Mouse (Mus musculus) brain, embryonic 14.5 days (tissue): ENCODE measurements at regions not wholly inside any gene's neighbourhood (a gene's known extent, or its start where the extent isn't known, plus 50 kb on each side); places are given as distances from the start of the nearest gene placed in this dataset.
A peak's percentile ranks its signal among the peaks of the same experiment; 100 is the strongest.

Experiments used
- DNase-seq: peaks from one replicate; pipeline ENCODE4 v3.0.0-alpha.2; 2011; ENCODE audit warnings: low read depth
- CTCF ChIP-seq: fragments of 200-500 bp; IDR thresholded peaks from 2 replicates; pipeline ENCODE4 v1.5.1; 2012; ENCODE audit warnings: inconsistent platforms, mild to moderate bottlenecking, moderate library complexity, borderline replicate concordance; ENCODE audit not compliant: insufficient read depth, insufficient read length; ENCODE audit errors: extremely low read depth
- POLR2A ChIP-seq: fragments of 200-500 bp; IDR thresholded peaks from 2 replicates; pipeline ENCODE4 v1.6.1; 2012; ENCODE audit warnings: mild to moderate bottlenecking, inconsistent platforms, borderline replicate concordance; ENCODE audit not compliant: poor library complexity, insufficient read depth, insufficient read length, severe bottlenecking; ENCODE audit errors: extremely low read depth

DNA sequence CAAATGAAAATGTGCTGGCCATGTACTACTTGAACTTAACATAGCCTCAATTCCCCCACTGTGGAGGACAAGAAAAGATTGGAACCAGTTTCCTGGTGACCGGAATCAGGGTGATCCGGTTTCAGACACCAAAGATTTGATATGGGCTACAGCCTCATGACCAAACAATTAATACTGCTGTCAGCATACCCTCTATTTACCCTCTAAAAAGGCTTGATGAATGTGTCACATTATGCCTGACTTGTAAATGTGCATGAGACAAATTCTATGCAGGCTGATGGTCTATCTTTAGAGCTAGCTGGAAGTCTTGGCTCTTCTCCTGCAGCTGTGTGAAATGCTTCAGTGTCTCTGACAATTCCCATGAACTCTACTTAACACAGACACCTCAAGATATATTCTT is 372.8 kb upstream of the Hsf2 start:
- TF ChIP-seq POLR2A (no peak), CTCF (no peak)
- no peak for DNase-seq

DNA sequence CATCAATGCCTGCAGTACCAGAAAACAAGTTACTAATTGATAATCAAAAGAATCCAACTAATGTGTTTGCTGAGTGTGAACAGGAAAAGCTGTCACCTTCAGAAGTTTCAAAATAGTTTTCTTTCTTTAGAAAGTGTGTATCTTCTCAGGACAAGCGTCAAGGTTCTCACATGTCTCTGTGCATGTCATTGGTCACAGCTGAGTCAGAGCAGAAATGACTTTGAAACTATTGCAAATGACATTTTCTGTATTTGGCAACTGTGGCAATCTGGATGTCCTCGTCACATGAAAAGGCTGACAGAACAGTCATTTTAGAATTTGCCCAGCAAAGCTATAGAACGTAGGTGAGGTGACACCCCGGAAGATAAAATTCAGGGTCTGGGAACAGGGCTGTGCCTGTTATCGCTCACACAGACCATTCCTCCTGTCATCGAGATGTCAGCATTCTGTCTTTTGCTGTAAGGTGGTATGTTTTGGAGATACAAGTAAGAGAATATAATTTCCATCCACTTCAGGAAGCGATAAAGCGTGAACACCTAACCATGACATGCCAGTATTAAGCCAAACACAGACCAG is 371.4 kb upstream of the Hsf2 start:
- TF ChIP-seq CTCF (no peak), POLR2A (no peak)
- DNase-seq, result no peak

DNA sequence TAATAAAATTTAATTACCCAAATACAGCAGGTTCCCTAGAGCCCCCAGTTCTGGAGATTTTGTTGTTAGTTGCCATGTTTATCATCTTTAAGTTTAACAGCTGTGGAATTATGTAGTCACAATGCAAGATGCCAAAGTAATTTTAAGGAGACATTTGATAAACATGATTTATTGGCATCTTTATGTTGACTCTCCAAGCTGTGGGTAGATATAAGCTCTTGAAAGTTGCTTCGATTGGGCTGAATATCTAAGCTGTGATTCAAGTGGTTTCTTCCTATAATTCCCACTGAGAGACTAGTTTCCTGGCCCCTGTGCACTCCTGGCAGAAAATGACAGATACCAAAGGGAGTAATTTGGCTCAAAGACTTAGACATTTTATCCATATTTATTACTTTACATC is 364.7 kb upstream of the Hsf2 start:
- peak; percentile 13 for DNase-seq
- TF ChIP-seq POLR2A (no peak), CTCF (no peak)

DNA sequence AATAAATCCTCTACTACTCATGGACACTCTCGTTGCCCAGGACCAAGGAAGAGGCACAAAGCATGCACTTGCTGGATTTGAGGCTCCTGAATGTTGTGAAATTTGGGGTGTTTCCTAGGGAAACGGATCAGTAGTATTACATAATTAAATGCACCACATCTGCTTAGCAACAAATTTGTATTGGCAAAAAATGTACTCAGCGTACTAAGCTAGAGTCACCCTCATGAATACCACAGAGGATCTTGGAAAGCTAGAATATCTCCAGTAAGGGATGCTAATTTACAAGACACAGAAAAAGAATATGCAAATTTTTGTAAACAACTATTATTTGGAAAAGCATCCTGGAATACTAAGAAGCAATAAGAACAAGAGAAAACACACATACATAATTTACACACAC is 359.0 kb upstream of the Hsf2 start:
- DNase-seq, result no peak
- TF ChIP-seq CTCF (no peak), POLR2A (no peak)

DNA sequence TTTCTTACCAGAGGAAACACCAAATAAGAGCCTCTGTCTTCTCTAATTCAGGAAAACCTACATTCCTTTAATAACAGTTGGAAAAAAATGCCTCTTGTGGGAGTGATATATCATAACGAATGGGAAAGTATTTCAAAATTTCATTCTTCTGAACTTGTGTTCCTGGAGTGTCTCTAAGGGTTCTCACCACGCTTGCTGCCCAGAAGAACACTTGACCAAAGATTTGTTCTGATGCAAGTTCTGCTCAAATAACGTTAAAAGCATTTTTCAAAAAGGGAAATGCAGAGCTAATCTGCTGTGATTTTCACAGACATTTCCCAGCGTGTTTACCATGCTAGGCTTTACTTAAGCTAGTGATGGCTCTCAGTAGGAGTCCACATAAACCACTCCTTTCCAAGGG is 329.8 kb upstream of the Hsf2 start:
- no peak for DNase-seq
- TF ChIP-seq POLR2A (no peak), CTCF (no peak)

DNA sequence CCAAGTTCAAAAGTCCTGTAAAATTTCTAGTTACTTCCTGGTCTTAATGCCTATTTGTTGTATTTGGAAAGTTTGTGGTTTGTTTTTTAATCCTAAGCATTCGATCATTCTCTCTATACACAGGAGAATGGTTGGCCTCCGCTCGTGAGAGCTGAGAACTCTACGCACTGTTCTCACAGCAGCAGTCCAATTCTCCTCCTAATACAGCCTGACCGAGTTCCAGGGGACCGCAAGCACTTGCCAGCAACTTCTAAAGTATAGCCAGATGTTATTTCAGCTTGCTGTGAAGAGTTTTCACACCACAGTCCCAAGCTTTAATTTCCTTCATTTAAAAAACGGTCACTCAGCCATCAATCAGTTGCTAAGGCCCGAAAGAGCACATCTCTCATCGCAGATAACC is 329.3 kb upstream of the Hsf2 start:
- TF ChIP-seq POLR2A (no peak), CTCF (no peak)
- DNase-seq, result peak; percentile 9

DNA sequence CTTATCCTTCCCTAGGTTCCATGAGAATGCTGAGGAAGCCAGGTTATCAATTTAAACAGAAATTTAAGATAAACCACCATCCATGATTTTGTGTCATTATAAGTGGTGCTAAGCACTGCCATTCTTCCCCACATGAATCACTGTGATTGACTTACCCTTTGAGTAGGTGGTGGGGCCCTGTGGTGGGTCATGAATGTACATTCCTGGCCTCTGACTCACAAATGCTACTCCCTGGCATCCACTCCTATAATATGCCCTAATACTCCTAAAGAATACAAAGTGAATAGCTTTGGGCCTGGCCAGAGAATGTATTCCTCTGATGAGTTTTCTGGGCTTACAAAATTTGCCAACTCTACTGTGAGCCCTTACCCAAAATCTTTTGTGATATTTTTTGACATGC is 325.6 kb upstream of the Hsf2 start:
- DNase-seq, result no peak
- TF ChIP-seq POLR2A (no peak), CTCF (no peak)

DNA sequence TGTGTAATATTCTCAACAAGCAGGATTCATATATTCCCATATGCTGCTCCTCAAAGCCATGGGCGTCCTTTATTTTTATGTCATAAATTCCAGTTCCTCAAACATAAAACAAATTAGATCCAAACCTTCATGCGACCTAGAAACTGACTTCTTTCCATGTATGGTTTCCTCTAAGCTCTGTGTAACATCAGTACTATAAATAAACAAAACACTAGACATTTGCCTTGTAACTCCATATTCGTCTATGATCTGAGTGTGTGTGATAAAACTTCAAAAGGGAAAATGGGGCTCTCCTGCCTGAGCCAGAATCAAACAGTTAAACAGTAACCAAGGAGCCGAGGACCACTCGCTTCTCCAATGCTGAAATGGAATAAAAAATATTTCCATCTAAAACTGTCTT is 322.8 kb upstream of the Hsf2 start:
- TF ChIP-seq POLR2A, result no peak
- TF ChIP-seq CTCF, result no peak
- no peak for DNase-seq

DNA sequence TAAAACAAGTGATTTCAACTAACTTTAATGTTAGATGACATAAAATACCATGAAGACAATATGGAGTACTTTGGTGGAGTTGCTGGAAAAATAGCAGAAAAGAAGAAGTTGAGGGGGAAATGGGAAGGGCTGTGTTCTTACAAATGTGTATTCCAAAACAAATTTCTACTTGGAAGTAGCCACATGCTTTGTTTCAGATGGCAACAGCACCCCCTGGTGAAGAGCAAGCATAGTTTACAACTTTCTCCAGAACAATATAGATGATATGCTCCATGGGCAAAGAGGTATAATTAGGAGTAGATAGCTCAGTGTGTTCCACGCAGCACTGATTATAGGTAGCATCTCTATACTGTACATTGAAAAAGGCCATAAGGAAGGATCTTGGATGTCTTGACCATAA is 302.6 kb upstream of the Hsf2 start:
- DNase-seq, result peak; percentile 79
- no peak for TF ChIP-seq POLR2A
- TF ChIP-seq CTCF, result peak; percentile 28; the same call in 1 of the 2 replicates

DNA sequence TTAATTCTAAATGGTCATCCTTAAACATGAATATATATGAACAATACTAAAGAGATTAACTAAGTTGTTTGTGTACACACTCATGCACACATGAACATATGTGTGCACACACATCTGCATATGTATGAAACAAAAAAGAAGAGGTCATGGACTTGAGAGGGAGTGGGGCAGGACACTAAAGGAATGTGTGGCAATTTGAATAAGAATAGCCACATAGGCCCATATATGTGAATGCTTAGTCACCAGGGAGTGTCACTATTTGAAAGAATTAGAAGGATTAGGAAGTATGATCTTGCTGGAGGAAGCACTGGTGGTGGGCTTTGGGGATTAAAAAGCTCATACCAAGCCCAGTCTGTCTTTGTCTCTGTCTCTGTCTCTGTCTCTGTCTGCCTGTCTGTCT is 275.5 kb upstream of the Hsf2 start:
- DNase-seq, result no peak
- no peak for TF ChIP-seq POLR2A
- TF ChIP-seq CTCF, result no peak

DNA sequence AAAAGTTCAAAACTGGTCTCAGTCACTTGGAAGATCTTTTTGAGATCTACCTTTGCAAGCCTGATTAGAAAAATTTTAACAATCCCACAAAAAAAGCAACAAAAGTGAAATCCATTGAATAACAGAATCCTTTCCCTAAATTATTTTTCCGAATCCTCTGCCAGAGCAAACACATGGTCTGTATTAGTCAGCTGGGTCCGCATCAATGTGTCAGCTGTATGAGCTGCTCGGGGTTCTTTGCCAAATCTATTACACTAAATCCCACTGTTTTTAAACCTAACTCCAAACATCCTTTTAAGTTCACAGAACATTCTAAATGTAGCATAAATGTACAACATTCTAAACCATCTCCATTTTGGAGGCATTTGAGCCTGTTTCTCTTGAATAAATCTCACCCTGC is 255.1 kb upstream of the Hsf2 start:
- TF ChIP-seq POLR2A (no peak), CTCF (no peak)
- DNase-seq, result peak; percentile 11

DNA sequence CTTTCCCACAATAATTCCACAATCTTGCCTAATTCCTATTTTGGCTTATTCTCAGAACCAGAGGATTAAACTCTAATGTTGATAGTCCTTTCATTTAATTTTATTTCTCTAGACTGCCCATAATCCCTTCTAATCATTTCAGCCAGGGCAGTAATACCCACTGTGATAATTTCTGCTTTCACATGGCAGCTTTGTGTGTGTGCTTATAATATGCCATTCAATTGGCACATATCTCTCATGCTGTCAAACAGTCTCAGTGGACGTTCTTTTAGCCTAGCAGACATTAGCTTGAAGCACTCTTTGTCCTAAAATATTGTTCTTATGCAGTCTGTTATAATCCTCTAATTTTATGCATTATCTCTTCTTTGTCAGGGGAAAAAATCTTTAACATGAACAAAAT is 205.0 kb upstream of the Hsf2 start:
- peak; percentile 65 for DNase-seq

More for the DNA sequence above, 205.0 kb upstream of the Hsf2 start:
- no peak for TF ChIP-seq POLR2A
- no peak for TF ChIP-seq CTCF
